Mouse (Mus musculus) hindbrain, embryonic 11.5 days (tissue): ENCODE data around the gene Srebf1. TPM values are rescaled to one million over a fixed set of nuclear protein-coding genes. Genes with fewer than 3 reads are reported as not detected.

Experiments used
- polyA plus RNA-seq: library from polyadenylated mRNA; unstranded; fragments of >200 nt; fragmentation: Nextera tagmentation; extraction: Ambion mirVana; gene quantifications from 2 replicates; pipeline ENCODE4 v1.2.1, GENCODE M21; 2014

Gene Srebf1
- polyA plus RNA-seq, 1 experiment from 2014 or later, result 40.4 TPM

Other genes starting within 250 kb of the Srebf1 start
- gene Pemt, start 176.1 kb downstream of the Srebf1 start, polyA plus RNA-seq, result 5.1 and 7.2 TPM in 2 replicates
- 22.6 and 28.1 TPM in 2 replicates for gene Rai1, start 117.6 kb downstream of the Srebf1 start, polyA plus RNA-seq
- gene Tom1l2, start 130.3 kb upstream of the Srebf1 start, polyA plus RNA-seq, result 13.9 and 15.8 TPM in 2 replicates
- gene Drc3, start 130.7 kb upstream of the Srebf1 start, polyA plus RNA-seq, result 6.6 and 7.0 TPM in 2 replicates
- gene Gid4, start 194.6 kb upstream of the Srebf1 start, polyA plus RNA-seq, result 26.0 and 28.7 TPM in 2 replicates
- gene Atpaf2, start 195.9 kb upstream of the Srebf1 start, polyA plus RNA-seq, result 38.0 and 38.1 TPM in 2 replicates
- 113 and 118 TPM in 2 replicates for gene Drg2, start 232.0 kb upstream of the Srebf1 start, polyA plus RNA-seq
- 0.07 and 0.15 TPM in 2 replicates for gene Myo15, start 246.8 kb upstream of the Srebf1 start, polyA plus RNA-seq